In the genomic region with DNA sequence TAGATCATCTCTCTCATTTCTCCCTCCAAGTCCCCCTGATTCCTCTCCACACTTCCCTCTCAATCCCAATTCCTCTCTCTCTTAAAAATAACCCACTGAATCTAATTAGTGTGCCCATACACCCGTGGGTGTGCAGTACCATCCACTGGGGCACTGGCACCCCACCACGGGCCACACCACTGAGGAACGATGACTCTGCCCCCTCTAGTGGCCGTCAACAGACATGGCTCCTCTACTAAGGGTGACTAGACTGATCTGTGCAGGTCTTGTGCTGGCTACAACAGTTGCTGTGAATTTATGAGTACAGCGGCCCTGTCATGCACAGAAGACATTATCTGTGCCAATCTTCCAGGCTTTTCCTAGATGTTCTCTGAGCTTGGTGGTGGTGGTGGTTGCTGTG, we compare ENCODE assay signal across 11 mouse cellular contexts. TPM values are rescaled to one million over a fixed set of nuclear protein-coding genes. Genes with fewer than 3 reads are reported as not detected.
DNase-seq lines count a peak whose midpoint lies in the region; ATAC-seq and TF ChIP-seq lines count a peak whose summit lies in the region.
"Had no signal": no experiment of that assay in that cellular context is flagged by ENCODE, and none has a peak within 500 bp of the region (broad histone marks: within the 10 kb centered on the region; RNA-seq: fewer than 3 reads in every experiment).

No protein-coding gene starts in this region.

- no peak overlapping the region for H3K27ac ChIP-seq in layer of hippocampus, adult 2 months
- H3K27ac ChIP-seq: hindbrain, embryonic 15.5 days had no signal

- H3K4me3 ChIP-seq in layer of hippocampus, adult 2 months, result no peak overlapping the region
- H3K4me3 ChIP-seq: hindbrain, embryonic 15.5 days had no signal

- peak; percentile 73; the same call in 1 of the 2 replicates for ATAC-seq in erythroblast, adult 5-6 weeks (replicated peaks; ENCODE audit: low FRiP score, poor library complexity, severe bottlenecking)

- peak; percentile 67 for TF ChIP-seq CTCF in layer of hippocampus, adult 2 months (conservative IDR thresholded peaks at IDR 0.05)

- no peak for DNase-seq in layer of hippocampus, adult 2 months (ENCODE audit: low spot score in 2 of 2)
- no peak for DNase-seq in layer of hippocampus, postnatal 36 days
- peak; percentile 66 for DNase-seq in A20 (ENCODE audit: low read depth, low spot score)
- DNase-seq in CD4-positive, CD25-positive, alpha-beta regulatory T cell, adult 2 months (ENCODE audit: low read depth, low spot score), result peak; percentile 63
- no peak for DNase-seq in frontal cortex, postnatal 10 days (ENCODE audit: low spot score in 2 of 2)
- DNase-seq in spleen, postnatal 4 days (ENCODE audit: low spot score in 2 of 2), result no peak
- no peak for DNase-seq in cerebellum, postnatal 36 days

RNA-seq across cellular contexts. Expression of gene Wfdc12, which starts 1.7 kb away (rescaled TPM):
- not detected for total RNA-seq in layer of hippocampus, adult 2 months (2021)
- not detected for total RNA-seq in layer of hippocampus, postnatal 36 days (2021)
- total RNA-seq in erythroblast, adult 5-6 weeks (2015; ENCODE audit: low replicate concordance), result not detected in 2 replicates
- not detected in 2 replicates for total RNA-seq in erythroblast, adult 5-6 weeks (2017; ENCODE audit: low replicate concordance)
- total RNA-seq: adrenal gland, postnatal 4 days; left cerebral cortex, postnatal 36 days had no signal

RNA-seq across cellular contexts. Expression of gene Wfdc5, which starts 6.2 kb away (rescaled TPM):
- not detected for total RNA-seq in layer of hippocampus, adult 2 months (2021)
- not detected for total RNA-seq in layer of hippocampus, postnatal 36 days (2021)
- total RNA-seq in erythroblast, adult 5-6 weeks (2015; ENCODE audit: low replicate concordance), result not detected in 2 replicates
- total RNA-seq in erythroblast, adult 5-6 weeks (2017; ENCODE audit: low replicate concordance), result not detected in 2 replicates
- total RNA-seq: adrenal gland, postnatal 4 days; left cerebral cortex, postnatal 36 days had no signal

RNA-seq across cellular contexts. Expression of gene Wfdc15a, which starts 11.2 kb away (rescaled TPM):
- total RNA-seq in layer of hippocampus, adult 2 months (2021), result not detected
- total RNA-seq in layer of hippocampus, postnatal 36 days (2021), result not detected
- not detected in 2 replicates for total RNA-seq in erythroblast, adult 5-6 weeks (2015; ENCODE audit: low replicate concordance)
- total RNA-seq in erythroblast, adult 5-6 weeks (2017; ENCODE audit: low replicate concordance), result not detected in 2 replicates
- total RNA-seq: adrenal gland, postnatal 4 days; left cerebral cortex, postnatal 36 days had no signal

RNA-seq across cellular contexts. Expression of gene Kcns1, which starts 17.8 kb away (rescaled TPM):
- 1 to 10 TPM; 4.4 to 5.7 TPM for total RNA-seq in layer of hippocampus, adult 2 months (2021)
- total RNA-seq in layer of hippocampus, postnatal 36 days (2021), result 1 to 10 TPM; 4.0 to 4.2 TPM
- not detected in 2 replicates for total RNA-seq in erythroblast, adult 5-6 weeks (2015; ENCODE audit: low replicate concordance)
- not detected in 2 replicates for total RNA-seq in erythroblast, adult 5-6 weeks (2017; ENCODE audit: low replicate concordance)

RNA-seq across cellular contexts. Expression of gene Wfdc15b, which starts 32.7 kb away (rescaled TPM):
- not detected for total RNA-seq in layer of hippocampus, adult 2 months (2021)
- not detected for total RNA-seq in layer of hippocampus, postnatal 36 days (2021)
- not detected in 2 replicates for total RNA-seq in erythroblast, adult 5-6 weeks (2015; ENCODE audit: low replicate concordance)
- total RNA-seq in erythroblast, adult 5-6 weeks (2017; ENCODE audit: low replicate concordance), result not detected in 2 replicates
- total RNA-seq: left cerebral cortex, postnatal 36 days had no signal

Comparison
In these comparisons a context has a peak if more than half of its experiments do, and no peak if none do; other contexts are left out.
1. DNase-seq: peak in A20 (single experiment) and CD4-positive, CD25-positive, alpha-beta regulatory T cell, adult 2 months (single experiment); none in layer of hippocampus, adult 2 months (0 of 2), layer of hippocampus, postnatal 36 days (0 of 2), frontal cortex, postnatal 10 days (0 of 2), spleen, postnatal 4 days (0 of 2) and cerebellum, postnatal 36 days (0 of 2).